In the genomic region with DNA sequence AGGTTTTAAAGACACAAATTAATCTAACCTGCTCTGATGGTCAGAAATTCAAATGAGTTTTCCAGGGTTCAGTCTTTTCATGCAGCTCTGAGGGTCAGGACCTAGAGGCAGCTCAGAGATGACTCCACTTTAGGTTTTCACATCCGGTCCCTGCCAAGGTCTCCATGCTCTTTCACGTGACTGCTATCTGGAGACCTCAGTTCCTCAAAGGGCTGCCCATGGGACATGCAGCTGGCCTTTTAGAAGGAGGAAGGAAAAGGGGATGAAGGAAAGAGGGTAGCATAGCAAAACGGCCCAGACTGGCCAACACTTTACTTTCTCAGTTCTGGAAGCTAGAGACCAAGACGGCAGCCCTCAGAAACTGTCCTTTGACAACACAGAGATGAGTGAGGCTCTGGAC, we compare ENCODE assay signal across 13 mouse cellular contexts.
"Had no signal": no experiment of that assay in that cellular context is flagged by ENCODE, and none has a peak within 500 bp of the region (broad histone marks: within the 10 kb centered on the region; RNA-seq: fewer than 3 reads in every experiment).

No protein-coding gene starts in this region.

- DNase-seq: kidney, adult 18-20 months; kidney, postnatal 10 days; kidney, postnatal 4 days; liver; liver, embryonic 13.5 days; liver, postnatal 0 days; thymus, postnatal 4 days had no signal

- H3K4me3 ChIP-seq: limb, embryonic 12.5 days; liver, embryonic 13.5 days; megakaryocyte, embryonic 14.5 days; midbrain, embryonic 15.5 days; neural tube, embryonic 12.5 days had no signal

- H3K9ac ChIP-seq: limb, embryonic 12.5 days; liver, embryonic 13.5 days; liver, postnatal 0 days; midbrain, embryonic 15.5 days; neural tube, embryonic 12.5 days had no signal

- H3K27me3 ChIP-seq: liver, embryonic 13.5 days; midbrain, embryonic 15.5 days; neural tube, embryonic 12.5 days had no signal

- H3K4me2 ChIP-seq: limb, embryonic 12.5 days; liver, embryonic 13.5 days; midbrain, embryonic 11.5 days; midbrain, embryonic 15.5 days; neural tube, embryonic 12.5 days had no signal

- H3K27ac ChIP-seq: limb, embryonic 12.5 days; liver, embryonic 13.5 days; midbrain, embryonic 15.5 days; neural tube, embryonic 12.5 days; stomach, postnatal 0 days had no signal

- H3K4me1 ChIP-seq: liver, embryonic 13.5 days; megakaryocyte, embryonic 14.5 days; midbrain, embryonic 15.5 days; neural tube, embryonic 12.5 days had no signal

- H3K36me3 ChIP-seq: limb, embryonic 12.5 days; liver, embryonic 13.5 days; midbrain, embryonic 15.5 days; neural tube, embryonic 12.5 days had no signal

- ATAC-seq: liver, postnatal 0 days; midbrain, embryonic 15.5 days had no signal

- H3K9me3 ChIP-seq: limb, embryonic 12.5 days; liver, embryonic 13.5 days; megakaryocyte, embryonic 14.5 days; midbrain, embryonic 15.5 days; neural tube, embryonic 12.5 days had no signal
